Mouse (Mus musculus) cerebellum, adult 2 months (tissue): ENCODE measurements around the gene Sdcbp2.

Experiments used
- CTCF ChIP-seq: fragments of 200-500 bp; IDR thresholded peaks from 2 replicates; pipeline ENCODE4 v1.5.1; 2011; ENCODE audit warnings: low read depth, mild to moderate bottlenecking, control low read depth, low read length, moderate library complexity, borderline replicate concordance; ENCODE audit not compliant: insufficient read depth
- POLR2A ChIP-seq: fragments of 200-500 bp; IDR thresholded peaks from 2 replicates; pipeline ENCODE4 v1.6.1; 2011; ENCODE audit warnings: low read length, control low read depth, borderline replicate concordance; ENCODE audit not compliant: insufficient read depth

DNA sequence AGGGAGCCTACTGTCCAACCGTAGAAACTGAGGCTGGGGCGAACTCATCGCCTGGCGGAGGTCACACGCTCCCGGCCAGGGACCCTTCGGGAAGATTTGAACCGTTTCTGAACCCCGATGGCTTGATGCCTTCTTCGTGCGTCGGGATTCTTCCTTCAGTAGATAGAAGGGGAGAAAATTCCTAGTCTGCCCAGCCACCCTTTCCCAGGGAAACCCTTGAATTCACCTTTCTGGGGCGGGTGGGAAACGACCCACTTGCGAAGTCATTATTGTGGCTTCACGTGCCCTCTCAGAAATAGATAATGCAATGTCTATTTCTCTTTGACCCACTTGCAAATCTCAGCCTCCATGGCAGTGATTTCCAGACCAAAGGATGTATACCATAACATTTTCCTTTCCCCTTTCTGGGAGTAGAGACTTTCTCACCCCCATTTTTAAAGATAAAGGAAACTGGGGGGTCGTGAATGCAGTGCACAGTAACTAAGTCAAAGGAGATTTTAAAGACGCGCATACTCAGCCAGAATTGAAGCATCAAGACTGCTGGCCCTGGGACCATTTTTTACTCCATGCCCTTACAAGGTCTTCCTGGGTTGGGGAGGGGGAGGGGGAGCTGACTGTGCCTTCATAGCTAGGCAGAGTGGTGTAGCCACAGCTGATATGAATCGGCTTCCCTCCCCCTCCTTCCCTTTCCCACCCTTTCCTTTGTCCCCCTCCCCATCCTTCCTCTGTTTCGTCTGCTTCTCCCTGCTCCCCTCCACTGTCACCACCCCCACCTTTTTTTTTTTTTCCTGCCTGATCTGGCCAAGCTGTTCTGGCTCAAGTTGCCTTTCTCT is 29.1 kb upstream of the Sdcbp2 start:
- no peak for TF ChIP-seq CTCF
- no peak for TF ChIP-seq POLR2A
